Mouse (Mus musculus): Measurements from ENCODE around the gene Phactr4. TPM values are rescaled to one million over a fixed set of nuclear protein-coding genes. Genes with fewer than 3 reads are reported as not detected.

The Phactr4 gene
- polyA plus RNA-seq, 1 experiment from 2014 or later: 27.9 TPM

DNA sequence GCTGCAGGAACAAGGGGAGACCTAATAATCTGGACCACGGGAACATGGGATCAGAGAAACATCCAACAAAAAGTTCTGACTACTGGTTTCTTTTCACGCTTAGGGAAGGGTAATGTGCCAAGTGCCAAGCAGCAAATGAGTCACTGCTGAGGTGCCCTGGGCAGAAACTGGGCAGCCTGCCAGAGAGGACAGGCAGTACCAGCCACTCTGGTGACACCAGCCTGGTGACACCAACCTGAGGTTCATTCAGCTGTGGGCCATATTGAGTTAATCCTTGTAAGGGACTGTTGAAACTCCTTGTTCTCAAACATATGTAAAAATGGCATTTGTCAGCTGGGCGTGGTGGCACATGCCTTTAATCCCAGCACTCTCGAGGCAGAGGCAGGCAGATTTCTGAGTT lies 67.7 kb downstream of the Phactr4 start:
- Histone ChIP-seq H3K36me3 (peaks cover 66% of the 10 kb centered on the region), H3K9me3 (replicated peaks) (no peaks in the 10 kb centered on the region), H3K27ac (no peak overlapping the region), H3K4me1 (peaks cover 20% of the 10 kb centered on the region), H3K27me3 (ENCODE audit: low read depth, poor library complexity, severe bottlenecking) (no peaks in the 10 kb centered on the region), H3K4me3 (no peak overlapping the region)
- 92% methylated on average over 4 of the region's 4 CpGs for WGBS
- DNase-seq (ENCODE audit: low spot score): no peak

DNA sequence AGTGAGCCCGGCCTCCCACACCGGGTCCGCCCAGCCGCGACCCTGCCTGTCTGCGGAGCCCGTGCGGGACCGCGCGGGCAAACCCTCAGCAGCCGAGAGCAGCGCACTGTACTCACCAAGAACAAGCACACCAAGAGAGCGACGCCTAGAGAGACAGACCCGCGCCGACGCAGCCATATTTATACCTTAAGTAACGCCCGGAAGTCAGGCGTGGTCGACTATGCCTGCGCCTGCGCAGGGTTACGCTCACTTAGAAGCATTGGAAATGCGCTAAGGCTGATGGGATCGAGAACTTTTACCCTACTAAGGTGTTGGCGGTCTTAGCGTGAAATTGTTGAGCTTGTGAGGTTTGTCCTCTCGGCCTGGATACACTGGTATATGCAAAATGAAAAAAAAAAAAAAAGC lies 68.8 kb downstream of the Phactr4 start, which contains the start of gene Rcc1:
Rcc1 (minus strand) TSS at position 125 of the 405 bp plus-strand sequence.
- peak within 1 kb of the TSS; percentile 93 for H3K27ac ChIP-seq
- H3K36me3 ChIP-seq: peaks cover 59% of the 10 kb centered on the region
- WGBS: under 1% methylated on average over 31 of the region's 31 CpGs
- H3K9me3 ChIP-seq (replicated peaks): no peaks in the 10 kb centered on the region
- no peaks in the 10 kb centered on the region for H3K27me3 ChIP-seq (ENCODE audit: low read depth, poor library complexity, severe bottlenecking)
- peaks cover 20% of the 10 kb centered on the region for H3K4me1 ChIP-seq
- H3K4me3 ChIP-seq: peak within 1 kb of the TSS; percentile 88
- peak; percentile 93 for DNase-seq (ENCODE audit: low spot score)

DNA sequence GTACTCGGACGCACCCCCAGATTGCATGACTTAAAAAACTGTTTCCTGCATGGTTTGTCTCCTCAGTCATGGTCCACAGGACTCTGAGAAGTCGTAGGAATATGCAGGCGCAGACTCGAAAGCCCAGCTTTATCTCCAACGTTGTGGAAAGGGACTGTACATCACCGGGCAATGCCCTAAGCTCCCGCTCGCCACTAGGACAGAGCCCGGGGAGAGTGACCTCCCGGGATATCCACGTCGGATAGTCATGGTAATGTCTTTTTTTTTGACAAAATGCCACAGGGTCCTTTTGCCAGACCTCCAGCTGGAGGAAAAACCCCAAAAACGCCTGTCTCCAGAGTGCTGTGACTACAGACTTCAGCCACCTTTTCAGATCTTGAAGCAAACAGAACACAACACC lies 69.5 kb downstream of the Phactr4 start:
- no peaks in the 10 kb centered on the region for H3K27me3 ChIP-seq (ENCODE audit: low read depth, poor library complexity, severe bottlenecking)
- H3K36me3 ChIP-seq: peaks cover 53% of the 10 kb centered on the region
- peak overlapping the region; percentile 88 for H3K4me3 ChIP-seq
- peaks cover 20% of the 10 kb centered on the region for H3K4me1 ChIP-seq
- DNase-seq (ENCODE audit: low spot score): no peak
- WGBS: under 1% methylated on average over 14 of the region's 14 CpGs
- H3K9me3 ChIP-seq (replicated peaks): no peaks in the 10 kb centered on the region
- H3K27ac ChIP-seq: peak overlapping the region; percentile 93

DNA sequence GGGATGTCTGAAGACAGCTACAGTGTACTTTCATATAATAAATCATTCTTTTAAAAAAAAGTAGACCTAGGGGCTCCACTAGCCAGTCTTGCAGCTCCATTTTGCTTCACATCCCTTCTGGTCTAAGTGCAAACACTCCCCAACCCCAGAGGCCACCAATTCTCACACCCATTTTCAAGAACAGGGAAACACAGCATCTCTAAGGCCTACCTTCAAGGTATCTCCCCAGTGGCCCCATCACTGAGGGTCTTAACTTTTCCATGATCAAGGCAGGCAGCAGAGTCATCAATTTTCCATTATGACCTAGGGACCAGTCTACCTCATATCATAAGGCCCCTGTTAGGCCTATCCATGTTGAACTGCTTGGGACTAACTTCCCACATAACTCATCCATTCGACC lies 70.9 kb downstream of the Phactr4 start:
- peaks cover 20% of the 10 kb centered on the region for H3K4me1 ChIP-seq
- no peak for DNase-seq (ENCODE audit: low spot score)
- WGBS: 40% methylated on average over 1 of the region's 1 CpGs
- H3K4me3 ChIP-seq: peak overlapping the region; percentile 88
- no peaks in the 10 kb centered on the region for H3K9me3 ChIP-seq (replicated peaks)
- H3K36me3 ChIP-seq: peaks cover 40% of the 10 kb centered on the region
- H3K27ac ChIP-seq: no peak overlapping the region
- no peaks in the 10 kb centered on the region for H3K27me3 ChIP-seq (ENCODE audit: low read depth, poor library complexity, severe bottlenecking)

DNA sequence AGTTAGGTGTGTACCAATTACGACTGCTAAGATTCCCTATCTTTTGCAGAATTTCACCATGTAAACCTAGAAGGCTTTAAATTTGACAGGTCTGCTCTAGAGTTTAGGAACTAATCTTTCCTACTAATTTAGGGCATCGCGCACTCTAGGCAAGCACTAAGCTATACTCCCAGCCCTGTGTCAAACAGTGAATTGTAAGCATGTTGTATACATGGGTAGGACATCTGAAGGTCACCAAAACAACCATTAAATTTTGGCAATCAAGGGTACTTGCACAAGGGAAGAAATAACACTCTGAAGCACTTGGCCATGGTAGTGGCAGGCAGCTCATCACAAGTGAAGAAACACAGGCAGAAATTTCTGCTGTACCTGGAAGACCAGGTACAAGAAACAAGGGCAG lies 71.4 kb downstream of the Phactr4 start:
- peaks cover 17% of the 10 kb centered on the region for H3K4me1 ChIP-seq
- no peaks in the 10 kb centered on the region for H3K27me3 ChIP-seq (ENCODE audit: low read depth, poor library complexity, severe bottlenecking)
- peak overlapping the region; percentile 88; the same call in 1 of the 2 replicates for H3K4me3 ChIP-seq
- peaks cover 34% of the 10 kb centered on the region for H3K36me3 ChIP-seq
- WGBS: 64% methylated on average over 3 of the region's 3 CpGs
- no peak overlapping the region for H3K27ac ChIP-seq
- no peak for DNase-seq (ENCODE audit: low spot score)
- no peaks in the 10 kb centered on the region for H3K9me3 ChIP-seq (replicated peaks)

DNA sequence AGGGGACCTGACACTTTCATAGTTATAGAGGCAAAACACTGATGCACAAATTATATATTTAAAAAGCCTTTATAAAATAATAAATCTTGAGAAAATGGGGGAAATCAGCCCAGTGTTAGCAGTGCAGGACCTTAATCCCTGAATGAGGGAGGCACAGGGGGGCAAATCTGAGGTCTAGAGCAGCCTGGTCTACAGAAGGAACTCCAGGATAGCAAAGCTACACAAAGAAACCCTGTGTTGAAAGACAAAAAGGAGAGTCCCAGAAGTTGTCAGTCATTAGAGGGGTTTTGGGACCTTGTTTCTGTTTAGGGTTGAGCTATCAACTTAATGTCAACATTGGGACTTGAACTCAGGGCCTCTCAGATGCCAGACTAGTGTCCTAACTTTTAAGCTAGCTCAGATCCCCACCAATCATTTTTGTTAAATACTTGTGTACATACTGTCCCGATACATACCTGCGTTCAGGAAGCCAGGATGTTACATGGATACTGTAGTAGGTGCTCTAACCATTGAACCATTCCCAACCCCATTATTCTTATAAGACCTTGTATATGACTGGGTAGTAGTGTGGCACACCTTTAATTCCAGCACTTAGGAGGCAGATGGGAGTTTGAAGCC lies 72.1 kb downstream of the Phactr4 start:
- Histone ChIP-seq H3K4me3 (no peak overlapping the region), H3K27me3 (ENCODE audit: low read depth, poor library complexity, severe bottlenecking) (no peaks in the 10 kb centered on the region), H3K36me3 (peaks cover 34% of the 10 kb centered on the region), H3K4me1 (peaks cover 17% of the 10 kb centered on the region), H3K27ac (no peak overlapping the region), H3K9me3 (replicated peaks) (no peaks in the 10 kb centered on the region)
- no peak for DNase-seq (ENCODE audit: low spot score)
- 34% methylated on average over 2 of the region's 2 CpGs for WGBS

DNA sequence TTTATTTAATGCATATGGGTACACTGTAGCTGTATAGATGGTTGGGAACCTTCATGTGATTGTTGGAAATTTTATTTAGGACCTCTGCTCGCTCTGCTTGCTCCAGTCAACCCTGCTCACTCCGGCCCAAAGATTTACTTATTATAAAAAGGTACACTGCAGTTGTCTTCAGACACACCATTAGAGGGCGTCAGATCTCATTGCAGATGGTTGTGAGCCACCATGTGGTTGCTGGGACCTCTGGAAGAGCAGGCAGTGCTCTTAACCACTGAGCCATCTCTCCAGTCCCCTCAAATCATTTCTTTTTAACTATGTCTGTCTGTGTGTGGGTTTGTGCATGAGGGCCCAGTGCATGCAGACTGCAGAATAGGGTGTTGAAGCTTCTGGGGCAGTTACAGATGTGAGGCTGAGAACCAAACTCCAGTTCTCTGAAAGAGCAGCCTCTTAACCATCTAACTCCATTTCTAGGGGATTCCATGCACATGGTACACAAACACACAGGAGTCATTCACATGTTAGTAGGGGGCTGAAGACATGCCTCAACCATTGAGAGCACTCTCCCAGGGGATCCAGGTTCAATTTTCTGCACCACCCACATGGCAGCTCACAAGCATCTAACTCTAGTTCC lies 72.7 kb downstream of the Phactr4 start:
- WGBS: 55% methylated on average over 3 of the region's 3 CpGs
- Histone ChIP-seq H3K27ac (no peak overlapping the region), H3K4me3 (no peak overlapping the region), H3K4me1 (peaks cover 20% of the 10 kb centered on the region), H3K9me3 (replicated peaks) (no peaks in the 10 kb centered on the region), H3K27me3 (ENCODE audit: low read depth, poor library complexity, severe bottlenecking) (no peaks in the 10 kb centered on the region), H3K36me3 (peaks cover 34% of the 10 kb centered on the region)
- no peak for DNase-seq (ENCODE audit: low spot score)

DNA sequence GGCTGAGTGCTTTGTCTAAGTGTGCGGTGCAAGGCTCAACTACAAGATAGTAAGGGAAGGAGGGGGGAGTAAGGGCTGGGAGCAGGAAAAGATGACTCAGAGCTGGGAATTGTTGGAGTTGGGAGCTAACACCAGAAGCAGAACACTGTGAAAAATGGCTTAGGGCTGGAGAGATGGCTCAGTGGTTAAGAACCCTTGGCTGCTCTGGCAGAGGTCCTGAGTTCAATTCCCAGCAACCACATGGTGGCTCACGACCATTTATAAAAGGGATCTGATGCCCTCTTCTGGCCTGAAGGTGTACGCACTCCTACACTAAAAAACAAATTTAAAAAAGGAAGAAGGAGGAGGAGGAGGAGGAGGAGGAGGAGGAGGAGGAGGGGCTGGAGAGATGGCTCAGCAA lies 75.6 kb downstream of the Phactr4 start:
- Histone ChIP-seq H3K9me3 (replicated peaks) (no peaks in the 10 kb centered on the region), H3K4me1 (peaks cover 31% of the 10 kb centered on the region), H3K27me3 (ENCODE audit: low read depth, poor library complexity, severe bottlenecking) (no peaks in the 10 kb centered on the region), H3K27ac (no peak overlapping the region), H3K4me3 (no peak overlapping the region), H3K36me3 (peaks cover 39% of the 10 kb centered on the region)
- 53% methylated on average over 3 of the region's 3 CpGs for WGBS
- no peak for DNase-seq (ENCODE audit: low spot score)

DNA sequence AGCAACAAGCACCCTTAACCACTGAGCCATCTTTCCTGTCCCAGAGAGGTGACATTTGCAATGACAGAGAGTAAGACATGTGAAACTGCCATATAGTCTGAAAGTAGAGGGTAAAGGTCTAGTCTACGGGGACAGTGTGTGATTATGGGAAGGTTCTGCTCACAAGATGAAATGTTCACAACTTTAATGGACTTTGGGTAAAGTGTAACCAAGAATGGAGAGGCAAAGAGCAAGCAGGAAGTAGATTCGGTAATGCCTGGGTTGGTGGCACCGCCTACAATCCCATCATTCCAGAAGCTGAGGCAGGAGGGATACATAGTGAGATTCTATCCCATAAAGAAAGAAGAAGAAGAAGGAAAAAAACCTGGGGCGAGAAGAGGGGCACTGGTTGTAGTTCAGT lies 76.0 kb downstream of the Phactr4 start:
- peaks cover 27% of the 10 kb centered on the region for H3K4me1 ChIP-seq
- no peaks in the 10 kb centered on the region for H3K27me3 ChIP-seq (ENCODE audit: low read depth, poor library complexity, severe bottlenecking)
- H3K36me3 ChIP-seq: peaks cover 39% of the 10 kb centered on the region
- H3K9me3 ChIP-seq (replicated peaks): no peaks in the 10 kb centered on the region
- no peak overlapping the region for H3K27ac ChIP-seq
- DNase-seq (ENCODE audit: low spot score): no peak
- WGBS: 78% methylated on average over 4 of the region's 4 CpGs
- H3K4me3 ChIP-seq: no peak overlapping the region

DNA sequence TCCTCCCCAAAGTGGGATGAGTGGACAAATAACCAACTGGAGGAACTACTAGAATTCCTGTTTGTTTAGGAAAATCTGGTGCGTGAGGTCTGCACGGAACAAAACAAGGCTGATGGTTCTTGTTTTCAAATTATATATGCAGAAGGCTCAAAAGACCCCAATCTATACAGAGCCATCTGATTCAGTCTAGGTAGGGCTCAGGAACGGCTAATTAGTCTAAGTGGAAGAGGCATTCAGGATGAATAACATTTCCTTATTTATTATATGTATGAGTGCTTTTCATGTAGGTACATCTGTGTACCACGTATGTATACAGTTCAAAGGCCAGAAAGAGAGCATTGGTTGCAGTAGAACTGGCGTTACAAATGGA lies 76.5 kb downstream of the Phactr4 start:
- H3K9me3 ChIP-seq (replicated peaks): no peaks in the 10 kb centered on the region
- peak overlapping the region; percentile 94 for H3K4me3 ChIP-seq
- H3K27ac ChIP-seq: peak overlapping the region; percentile 97; the same call in 1 of the 2 replicates
- H3K36me3 ChIP-seq: peaks cover 39% of the 10 kb centered on the region
- no peak for DNase-seq (ENCODE audit: low spot score)
- peaks cover 25% of the 10 kb centered on the region for H3K4me1 ChIP-seq
- no peaks in the 10 kb centered on the region for H3K27me3 ChIP-seq (ENCODE audit: low read depth, poor library complexity, severe bottlenecking)
- 48% methylated on average over 5 of the region's 5 CpGs for WGBS

DNA sequence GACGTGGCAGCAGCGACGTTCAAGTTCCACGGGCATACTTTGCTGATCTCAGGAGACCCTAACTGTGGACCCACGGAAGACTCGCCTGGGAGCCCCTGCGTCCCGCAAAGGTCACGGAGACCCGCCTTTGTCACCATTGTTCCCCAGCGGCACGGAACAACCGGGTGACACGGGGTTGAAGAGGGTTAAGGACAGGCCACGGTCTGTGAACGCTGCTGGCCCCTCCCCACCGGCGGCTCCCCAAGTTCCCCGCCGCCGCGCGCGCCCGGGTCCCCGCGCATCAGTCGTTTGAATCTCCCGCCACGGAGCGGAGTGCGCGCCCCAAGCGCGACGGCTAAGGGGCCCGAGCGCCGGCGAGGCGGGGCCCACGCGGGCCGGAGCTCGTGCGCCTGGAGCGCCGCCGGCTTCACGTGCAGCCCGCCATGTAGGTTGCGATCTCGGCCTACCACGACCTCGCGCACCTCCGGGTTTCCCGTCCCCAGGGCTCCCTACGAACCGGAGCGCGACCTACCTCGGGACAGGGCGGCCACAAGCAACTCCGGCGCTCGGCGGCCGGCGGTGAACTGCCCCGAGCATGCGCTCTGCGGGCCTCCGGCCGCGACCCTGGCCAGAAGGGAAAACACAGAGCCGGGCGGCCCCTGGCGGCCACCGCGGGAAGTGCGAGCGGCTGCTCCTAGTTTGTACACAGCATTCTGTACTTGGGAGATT lies 77.0 kb downstream of the Phactr4 start:
- Histone ChIP-seq H3K4me1 (peaks cover 25% of the 10 kb centered on the region), H3K27ac (peak overlapping the region; percentile 97), H3K9me3 (replicated peaks) (no peaks in the 10 kb centered on the region), H3K36me3 (peaks cover 40% of the 10 kb centered on the region), H3K27me3 (ENCODE audit: low read depth, poor library complexity, severe bottlenecking) (no peaks in the 10 kb centered on the region), H3K4me3 (peak overlapping the region; percentile 94)
- peak; percentile 99 for DNase-seq (ENCODE audit: low spot score)
- under 1% methylated on average over 83 of the region's 83 CpGs for WGBS

DNA sequence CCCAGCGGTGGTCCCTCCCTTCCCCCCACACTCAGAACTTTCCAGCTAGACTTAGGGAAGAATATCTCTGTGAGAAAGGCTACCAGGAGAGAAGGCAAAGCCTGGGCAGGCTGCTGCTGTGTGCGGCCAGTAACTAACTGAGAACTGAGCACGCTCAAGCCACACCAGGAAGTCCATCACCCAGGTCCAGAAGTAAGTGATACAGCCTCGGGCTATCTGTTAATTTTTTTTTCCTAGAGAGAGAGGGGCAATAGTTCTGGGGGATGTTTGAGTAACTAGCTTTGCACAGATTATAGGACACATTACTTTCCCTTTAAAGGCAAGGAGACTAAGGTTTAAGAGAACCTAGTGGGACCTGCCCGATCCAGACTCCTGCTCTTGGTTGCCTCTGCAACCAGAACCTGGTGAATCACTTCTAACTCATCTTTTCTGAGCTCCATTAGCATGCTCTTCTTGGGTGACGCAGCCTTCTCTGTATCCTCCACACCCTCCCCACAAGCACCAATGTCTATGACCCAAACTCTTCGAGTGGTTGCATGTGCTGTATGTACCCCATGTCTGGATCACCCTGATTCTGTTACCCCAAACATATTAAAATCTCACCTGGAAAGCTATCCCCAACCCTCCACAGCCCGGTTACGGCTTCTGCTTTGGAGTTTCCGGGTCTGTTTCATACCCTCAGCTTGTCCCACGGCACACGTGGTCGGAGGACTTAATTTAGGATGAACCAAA lies 77.7 kb downstream of the Phactr4 start:
- peak overlapping the region; percentile 97 for H3K27ac ChIP-seq
- no peaks in the 10 kb centered on the region for H3K9me3 ChIP-seq (replicated peaks)
- 8% methylated on average over 13 of the region's 13 CpGs for WGBS
- peak overlapping the region; percentile 94 for H3K4me3 ChIP-seq
- peaks cover 41% of the 10 kb centered on the region for H3K36me3 ChIP-seq
- DNase-seq (ENCODE audit: low spot score): peak; percentile 46
- no peaks in the 10 kb centered on the region for H3K27me3 ChIP-seq (ENCODE audit: low read depth, poor library complexity, severe bottlenecking)
- H3K4me1 ChIP-seq: peaks cover 25% of the 10 kb centered on the region

DNA sequence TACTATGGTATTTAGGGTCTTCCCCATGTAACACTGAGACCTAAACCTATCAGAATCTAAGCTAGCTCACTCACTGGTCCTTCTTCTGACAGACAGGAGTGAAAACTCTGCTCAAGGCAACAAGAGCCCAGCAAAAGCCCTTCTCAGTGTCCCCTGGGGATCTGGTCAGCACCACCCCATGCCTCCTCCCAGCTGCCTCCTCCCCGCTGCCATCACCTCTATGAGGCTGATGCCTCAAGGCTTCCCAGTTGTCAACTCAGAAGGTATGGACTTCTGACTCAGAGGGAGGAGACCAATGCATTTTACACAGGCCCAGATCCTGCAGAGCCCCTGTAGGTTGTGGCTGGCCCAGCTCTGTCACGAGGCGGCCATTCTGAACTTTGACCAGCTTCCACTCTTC lies 80.8 kb downstream of the Phactr4 start:
- no peaks in the 10 kb centered on the region for H3K27me3 ChIP-seq (ENCODE audit: low read depth, poor library complexity, severe bottlenecking)
- no peak overlapping the region for H3K27ac ChIP-seq
- no peak overlapping the region for H3K4me3 ChIP-seq
- no peak for DNase-seq (ENCODE audit: low spot score)
- peaks cover 25% of the 10 kb centered on the region for H3K4me1 ChIP-seq
- WGBS: 86% methylated on average over 3 of the region's 3 CpGs
- H3K36me3 ChIP-seq: peaks cover 68% of the 10 kb centered on the region
- no peaks in the 10 kb centered on the region for H3K9me3 ChIP-seq (replicated peaks)

All from limb, embryonic 10.5 days (tissue).